Mouse (Mus musculus) layer of hippocampus, adult 9-11 months (tissue): Measurements from ENCODE around the gene Nfxl1.
"Not testable (repeated sequence)": the region's sequence is repeated elsewhere in the genome, so short reads cannot be mapped to it uniquely, and the experiment has no call there.

Source experiments
- DNase-seq: peaks from one replicate; pipeline ENCODE4 v3.0.0; 2022

Nfxl1 gene

GRCm38 (mm10) chr5:72559544-72560049 is at the start of gene Nfxl1:
Nfxl1 (minus strand) TSS chr5:72559684.
- peak; percentile 96 for DNase-seq

- no peak for DNase-seq
Observed at GRCm38 (mm10) chr5:72603138-72603537, 43.7 kb upstream of the Nfxl1 start.

GRCm38 (mm10) chr5:72601006-72601405 is 41.5 kb upstream of the Nfxl1 start:
- DNase-seq, result no peak

GRCm38 (mm10) chr5:72587192-72587681 is 27.8 kb upstream of the Nfxl1 start, which contains the start of gene Gm5868:
Gm5868 (minus strand) TSS chr5:72587551.
- DNase-seq, result no peak

GRCm38 (mm10) chr5:72586667-72587191 is 27.2 kb upstream of the Nfxl1 start:
- not testable (repeated sequence) for DNase-seq

GRCm38 (mm10) chr5:72586122-72586521 is 26.6 kb upstream of the Nfxl1 start:
- DNase-seq, result not testable (repeated sequence)

GRCm38 (mm10) chr5:72580970-72581332 is 21.5 kb upstream of the Nfxl1 start, which contains the start of gene Zar1:
Zar1 (minus strand) TSS chr5:72581254.
- DNase-seq, result not testable (repeated sequence)

- not testable (repeated sequence) for DNase-seq
Observed at GRCm38 (mm10) chr5:72580088-72580969, 20.8 kb upstream of the Nfxl1 start.

GRCm38 (mm10) chr5:72579599-72579998 is 20.1 kb upstream of the Nfxl1 start:
- DNase-seq, result not testable (repeated sequence)

- no peak for DNase-seq
Observed at GRCm38 (mm10) chr5:72565621-72566020, 6.1 kb upstream of the Nfxl1 start.

GRCm38 (mm10) chr5:72563183-72563582 is 3.7 kb upstream of the Nfxl1 start:
- DNase-seq, result not testable (repeated sequence)

- no peak for DNase-seq
Observed at GRCm38 (mm10) chr5:72560976-72561628, 1.6 kb upstream of the Nfxl1 start.

- DNase-seq, result no peak
Observed at GRCm38 (mm10) chr5:72558716-72559526, 563 bp downstream of the Nfxl1 start.

- no peak for DNase-seq
Observed at GRCm38 (mm10) chr5:72556245-72556644, 3.2 kb downstream of the Nfxl1 start.

GRCm38 (mm10) chr5:72551209-72551608 is 8.3 kb downstream of the Nfxl1 start:
- no peak for DNase-seq

- no peak for DNase-seq
Observed at GRCm38 (mm10) chr5:72528896-72529295, 30.6 kb downstream of the Nfxl1 start.

GRCm38 (mm10) chr5:72513808-72514207 is 45.7 kb downstream of the Nfxl1 start:
- DNase-seq, result no peak

GRCm38 (mm10) chr5:72505740-72506139 is 53.7 kb downstream of the Nfxl1 start:
- DNase-seq, result peak; percentile 14

GRCm38 (mm10) chr5:72503531-72504523 is 55.7 kb downstream of the Nfxl1 start, which contains the start of gene Corin:
Corin (minus strand) TSS chr5:72504473.
- no peak for DNase-seq

GRCm38 (mm10) chr5:72502778-72503177 is 56.7 kb downstream of the Nfxl1 start:
- DNase-seq, result no peak

- no peak for DNase-seq
Observed at GRCm38 (mm10) chr5:72501763-72502162, 57.7 kb downstream of the Nfxl1 start.
